Mouse (Mus musculus): ENCODE measurements around the gene 2210408I21Rik.
"Not testable (repeated sequence)": the region's sequence is repeated elsewhere in the genome, so short reads cannot be mapped to it uniquely, and the experiment has no call there.

2210408I21Rik gene

GRCm38 (mm10) chr13:77134931-77135620, at the start of gene 2210408I21Rik, which contains the start of gene Slf1:
2210408I21Rik (plus strand) TSS chr13:77135540.
Slf1 (minus strand) TSS chr13:77135473.
- in situ Hi-C loops (cut with MboI; ENCODE audit: unreplicated experiment in 2 of 2) = loop anchor here (25.0 kb wide), 2 partner anchors 577 to 1023 kb away; partner anchors contain the start of gene Fam172a (in 2 of the 2)

- in situ Hi-C loops (cut with MboI; ENCODE audit: unreplicated experiment in 2 of 2) = not testable (repeated sequence)
These were observed 42.5 kb upstream of the 2210408I21Rik start for GRCm38 (mm10) chr13:77092876-77093275.

- in situ Hi-C loops (cut with MboI; ENCODE audit: unreplicated experiment in 2 of 2) = no loop called here
These were observed 27.6 kb upstream of the 2210408I21Rik start for GRCm38 (mm10) chr13:77107734-77108133.

GRCm38 (mm10) chr13:77118695-77119094, 16.6 kb upstream of the 2210408I21Rik start:
- in situ Hi-C loops (cut with MboI; ENCODE audit: unreplicated experiment in 2 of 2) = no loop called here

- in situ Hi-C loops (cut with MboI; ENCODE audit: unreplicated experiment in 2 of 2) = loop anchor here (25.0 kb wide), 2 partner anchors 587 to 1013 kb away; partner anchors contain the start of gene Fam172a (in 2 of the 2)
These were observed 10.2 kb upstream of the 2210408I21Rik start for GRCm38 (mm10) chr13:77125159-77125558.

- in situ Hi-C loops (cut with MboI; ENCODE audit: unreplicated experiment in 2 of 2) = loop anchor here (25.0 kb wide), 2 partner anchors 584 to 1016 kb away; partner anchors contain the start of gene Fam172a (in 2 of the 2)
These were observed 7.1 kb upstream of the 2210408I21Rik start for GRCm38 (mm10) chr13:77128240-77128639.

- in situ Hi-C loops (cut with MboI; ENCODE audit: unreplicated experiment in 2 of 2) = loop anchor here (25.0 kb wide), 2 partner anchors 581 to 1019 kb away; partner anchors contain the start of gene Fam172a (in 2 of the 2)
These were observed 4.2 kb upstream of the 2210408I21Rik start for GRCm38 (mm10) chr13:77131132-77131531.

GRCm38 (mm10) chr13:77135621-77135981, 261 bp downstream of the 2210408I21Rik start:
- in situ Hi-C loops (cut with MboI; ENCODE audit: unreplicated experiment in 2 of 2) = loop anchor here (25.0 kb wide), 2 partner anchors 577 to 1023 kb away; partner anchors contain the start of gene Fam172a (in 2 of the 2)

- in situ Hi-C loops (cut with MboI; ENCODE audit: unreplicated experiment in 2 of 2) = loop anchor here (25.0 kb wide), 2 partner anchors 571 to 1029 kb away; partner anchors contain the start of gene Fam172a (in 2 of the 2)
These were observed 5.5 kb downstream of the 2210408I21Rik start for GRCm38 (mm10) chr13:77140890-77141289.

GRCm38 (mm10) chr13:77177931-77178330, 42.6 kb downstream of the 2210408I21Rik start:
- in situ Hi-C loops (cut with MboI; ENCODE audit: unreplicated experiment in 2 of 2) = no loop called here

- in situ Hi-C loops (cut with MboI; ENCODE audit: unreplicated experiment in 2 of 2) = no loop called here
These were observed 55.3 kb downstream of the 2210408I21Rik start for GRCm38 (mm10) chr13:77190606-77191005.

- in situ Hi-C loops (cut with MboI; ENCODE audit: unreplicated experiment in 2 of 2) = no loop called here
These were observed 56.9 kb downstream of the 2210408I21Rik start for GRCm38 (mm10) chr13:77192201-77192600.

- in situ Hi-C loops (cut with MboI; ENCODE audit: unreplicated experiment in 2 of 2) = no loop called here
These were observed 73.6 kb downstream of the 2210408I21Rik start for GRCm38 (mm10) chr13:77208764-77209418.

- in situ Hi-C loops (cut with MboI; ENCODE audit: unreplicated experiment in 2 of 2) = no loop called here
These were observed 77.9 kb downstream of the 2210408I21Rik start for GRCm38 (mm10) chr13:77213196-77213595.

- in situ Hi-C loops (cut with MboI; ENCODE audit: unreplicated experiment in 2 of 2) = no loop called here
These were observed 80.1 kb downstream of the 2210408I21Rik start for GRCm38 (mm10) chr13:77215460-77215859.

GRCm38 (mm10) chr13:77217672-77218280, 82.4 kb downstream of the 2210408I21Rik start:
- in situ Hi-C loops (cut with MboI; ENCODE audit: unreplicated experiment in 2 of 2) = no loop called here

- in situ Hi-C loops (cut with MboI; ENCODE audit: unreplicated experiment in 2 of 2) = no loop called here
These were observed 85.7 kb downstream of the 2210408I21Rik start for GRCm38 (mm10) chr13:77221072-77221471.

GRCm38 (mm10) chr13:77256541-77256940, 121.2 kb downstream of the 2210408I21Rik start:
- in situ Hi-C loops (cut with MboI; ENCODE audit: unreplicated experiment in 2 of 2) = no loop called here

GRCm38 (mm10) chr13:77262715-77263338, 127.5 kb downstream of the 2210408I21Rik start:
- in situ Hi-C loops (cut with MboI; ENCODE audit: unreplicated experiment in 2 of 2) = no loop called here

- in situ Hi-C loops (cut with MboI; ENCODE audit: unreplicated experiment in 2 of 2) = no loop called here
These were observed 128.2 kb downstream of the 2210408I21Rik start for GRCm38 (mm10) chr13:77263400-77264179.

Measured in v-Abl transformed pro-B cells (cell line).